Mouse (Mus musculus): ENCODE results near the gene Olfr1241.

Gene Olfr1241

DNA sequence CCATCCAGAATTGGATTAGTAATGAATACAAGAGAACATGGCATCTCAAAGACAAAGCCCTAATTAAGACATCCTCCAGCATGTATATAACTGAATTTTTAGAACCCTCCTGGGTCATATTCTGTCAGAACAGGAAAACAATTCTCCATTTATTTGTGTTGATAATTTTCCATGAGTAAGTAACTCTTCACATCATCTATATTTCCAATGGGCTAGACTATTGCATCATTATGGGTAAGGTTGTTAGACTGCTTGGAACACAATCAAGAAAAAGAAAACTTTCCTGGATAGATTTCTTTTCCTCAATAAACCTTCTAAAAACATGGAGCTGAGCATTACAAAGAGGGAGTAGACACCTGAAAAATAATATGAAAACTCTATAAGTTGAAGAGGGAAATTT lies at the start of gene Olfr1241:
Olfr1241 (minus strand) TSS at position 101 of the 400 bp plus-strand sequence.
- no peak for DNase-seq (ENCODE audit: low spot score)

DNA sequence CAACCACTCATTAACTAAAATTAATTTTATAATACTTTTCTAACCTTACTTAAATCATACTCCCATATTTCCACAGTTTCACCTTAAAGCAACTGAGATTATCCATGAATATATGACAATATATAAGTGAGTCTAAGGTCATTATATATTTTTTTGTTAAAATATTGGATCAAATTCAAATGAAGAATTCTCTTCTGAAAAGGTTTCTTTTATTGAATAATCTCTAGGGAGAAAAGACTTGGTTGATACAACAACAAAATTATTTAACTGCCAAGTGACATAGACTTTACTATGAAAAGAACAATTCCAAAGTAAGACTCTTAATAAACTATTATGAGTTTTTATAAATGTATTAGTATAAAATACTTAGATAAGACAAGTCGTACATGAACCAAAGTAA lies 44.5 kb upstream of the Olfr1241 start, which contains the start of gene Olfr1243:
Olfr1243 (minus strand) TSS at position 101 of the 400 bp plus-strand sequence.
- DNase-seq (ENCODE audit: low spot score) = no peak

DNA sequence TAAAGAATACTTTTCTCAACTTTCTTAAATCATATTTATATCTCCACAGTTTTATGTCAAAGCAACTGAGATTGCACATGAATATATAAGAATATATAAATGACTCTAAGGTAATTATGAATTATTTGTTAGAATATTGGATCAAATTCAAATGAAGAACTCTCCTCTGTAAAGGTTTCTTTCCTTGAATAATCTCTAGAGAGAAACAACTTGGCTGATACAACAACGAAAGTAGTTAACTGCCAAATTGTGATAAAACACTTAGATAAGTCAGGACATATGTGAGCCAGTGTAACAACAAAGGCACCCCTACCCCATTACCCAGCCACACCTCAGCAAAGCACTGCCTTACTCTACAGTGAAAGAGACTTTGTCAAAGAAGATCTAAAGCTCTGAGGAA lies 11.3 kb upstream of the Olfr1241 start, which contains the start of gene Olfr1242:
Olfr1242 (minus strand) TSS at position 101 of the 400 bp plus-strand sequence.
- no peak for DNase-seq (ENCODE audit: low spot score)

DNA sequence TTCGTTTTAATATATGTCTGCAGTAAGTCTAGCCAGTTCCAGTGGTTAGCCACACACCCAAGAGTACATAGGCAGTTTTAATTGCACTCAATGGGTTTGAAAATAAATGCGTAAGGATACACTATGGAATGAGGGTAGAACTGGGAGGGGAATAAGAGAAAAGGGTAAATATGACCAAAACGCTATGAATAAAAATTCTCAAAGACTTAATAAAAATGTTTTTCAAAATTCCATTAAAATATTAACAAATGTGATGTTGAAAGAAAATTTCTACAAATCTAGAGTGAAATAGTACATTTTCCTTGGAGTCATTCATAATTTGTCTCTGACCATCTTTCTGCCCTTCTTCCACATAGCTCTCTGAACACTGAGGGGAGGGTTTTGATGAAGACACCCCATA lies 44.0 kb downstream of the Olfr1241 start, which contains the start of gene Olfr1240:
Olfr1240 (minus strand) TSS at position 101 of the 400 bp plus-strand sequence.
- no peak for DNase-seq (ENCODE audit: low spot score)

Measured in urinary bladder, postnatal 10 days (tissue).